Mouse (Mus musculus): Measurements from ENCODE around the gene Cnnm4. TPM values are rescaled to one million over a fixed set of nuclear protein-coding genes. Genes with fewer than 3 reads are reported as not detected.
A peak's percentile ranks its signal among the peaks of the same experiment; 100 is the strongest.

Gene Cnnm4
- polyA plus RNA-seq, 1 experiment from 2014 or later: 2.7 TPM

DNA sequence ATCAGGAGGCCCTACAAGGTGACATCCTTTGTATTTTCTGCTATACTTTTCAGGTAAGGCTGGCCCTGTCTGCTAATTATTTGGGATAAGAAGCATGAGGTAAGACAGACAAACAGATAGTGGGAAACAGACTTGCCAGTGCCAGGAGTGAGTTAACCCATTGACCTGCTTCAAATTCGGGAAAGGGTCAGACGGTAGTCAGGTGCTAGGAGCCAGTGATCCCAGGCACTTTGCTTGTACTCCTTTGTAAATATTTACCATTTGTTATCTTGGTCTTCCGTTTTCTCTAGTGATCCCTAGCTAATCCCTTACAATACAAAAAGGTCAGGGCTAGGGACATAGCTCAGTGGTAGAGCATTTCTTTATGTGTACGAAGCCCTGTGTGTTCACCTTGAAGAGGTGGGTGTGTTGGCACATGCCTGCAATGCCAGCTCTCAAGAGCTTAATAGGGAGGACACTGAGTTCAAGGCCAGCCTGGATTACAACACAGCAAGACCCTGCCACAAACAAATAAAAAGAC, 5.7 kb upstream of the Cnnm4 start:
- H3K4me3 ChIP-seq (ENCODE audit: low read depth, low read length): no peak overlapping the region
- H3K9ac ChIP-seq (ENCODE audit: low read depth, low read length): no peak overlapping the region
- no peak overlapping the region for H3K4me2 ChIP-seq (ENCODE audit: low read depth, low read length)
- H3K9me3 ChIP-seq (replicated peaks; ENCODE audit: control insufficient read depth, low read length): no peaks in the 10 kb centered on the region
- no peaks in the 10 kb centered on the region for H3K27me3 ChIP-seq (ENCODE audit: control insufficient read depth, insufficient read depth, low read depth, low read length)
- H3K36me3 ChIP-seq (ENCODE audit: control insufficient read depth, insufficient read depth): no peaks in the 10 kb centered on the region
- H3K27ac ChIP-seq (ENCODE audit: low read length): no peak overlapping the region
- WGBS (ENCODE audit: insufficient replicate concordance): 48% methylated on average over 4 of the region's 4 CpGs
- no peak for ATAC-seq (ENCODE audit: low read depth)
- peaks cover 8% of the 10 kb centered on the region for H3K4me1 ChIP-seq (ENCODE audit: control insufficient read depth, low read depth, low read length)

DNA sequence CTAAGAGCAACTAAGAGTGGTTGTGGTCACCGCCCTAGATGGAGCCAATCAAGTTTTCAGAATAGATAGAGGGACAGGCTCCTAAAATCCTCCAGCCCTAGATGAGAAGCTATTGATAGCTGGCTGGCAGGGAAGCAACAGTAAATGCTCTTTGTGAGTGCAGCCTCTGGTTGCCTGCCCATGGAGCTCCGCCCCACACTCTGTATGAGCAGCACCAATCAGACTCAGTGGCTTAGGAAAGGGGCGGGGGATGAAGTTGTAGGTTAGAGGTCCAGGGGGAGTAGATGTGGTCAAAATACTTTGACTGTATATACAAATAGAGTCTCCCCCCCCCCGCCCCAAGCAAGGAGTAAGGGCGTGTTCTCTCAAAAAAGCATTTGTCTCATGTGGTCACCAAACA, 4.0 kb upstream of the Cnnm4 start:
- H3K36me3 ChIP-seq (ENCODE audit: control insufficient read depth, insufficient read depth): no peaks in the 10 kb centered on the region
- H3K9me3 ChIP-seq (replicated peaks; ENCODE audit: control insufficient read depth, low read length): no peaks in the 10 kb centered on the region
- peaks cover 7% of the 10 kb centered on the region for H3K27me3 ChIP-seq (ENCODE audit: control insufficient read depth, insufficient read depth, low read depth, low read length)
- H3K9ac ChIP-seq (ENCODE audit: low read depth, low read length): no peak overlapping the region
- no peak for ATAC-seq (ENCODE audit: low read depth)
- peaks cover 19% of the 10 kb centered on the region for H3K4me1 ChIP-seq (ENCODE audit: control insufficient read depth, low read depth, low read length)
- H3K4me2 ChIP-seq (ENCODE audit: low read depth, low read length): no peak overlapping the region
- no peak overlapping the region for H3K4me3 ChIP-seq (ENCODE audit: low read depth, low read length)
- WGBS (ENCODE audit: insufficient replicate concordance): 51% methylated on average over 5 of the region's 5 CpGs
- no peak overlapping the region for H3K27ac ChIP-seq (ENCODE audit: low read length)

DNA sequence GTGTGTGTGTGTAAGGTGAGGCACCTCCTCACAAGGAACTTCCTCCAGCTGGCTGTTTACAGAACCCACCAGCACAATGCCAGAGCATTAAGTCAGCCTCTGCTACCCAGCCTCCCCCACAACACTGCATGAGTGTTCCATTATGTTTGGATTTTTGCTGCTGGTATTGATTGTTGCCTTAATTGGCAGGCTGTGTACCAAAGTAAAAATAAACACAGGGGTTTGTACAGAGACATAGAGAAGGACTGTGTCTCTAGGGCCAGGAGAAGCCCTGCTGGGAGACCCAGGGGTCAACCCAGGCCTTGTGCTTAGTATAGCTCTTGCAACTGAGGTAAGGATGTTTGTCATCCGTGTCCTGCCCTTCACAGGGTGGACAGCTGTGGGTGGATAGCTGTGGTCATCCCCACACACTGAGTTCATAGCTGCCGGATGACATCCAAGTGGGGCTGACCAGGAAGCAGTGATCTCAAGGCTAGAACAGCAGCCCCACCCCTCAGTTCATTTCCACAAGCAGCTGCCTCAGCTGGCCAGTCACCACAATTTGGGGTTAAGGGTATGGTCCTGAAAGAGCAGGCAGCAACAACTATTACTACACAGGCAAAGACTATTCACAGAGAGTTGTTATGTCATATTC, 1.5 kb upstream of the Cnnm4 start:
- WGBS (ENCODE audit: insufficient replicate concordance): 80% methylated on average over 2 of the region's 2 CpGs
- Histone ChIP-seq H3K9me3 (replicated peaks; ENCODE audit: control insufficient read depth, low read length) (no peaks in the 10 kb centered on the region), H3K4me3 (ENCODE audit: low read depth, low read length) (no peak overlapping the region), H3K36me3 (ENCODE audit: control insufficient read depth, insufficient read depth) (no peaks in the 10 kb centered on the region), H3K4me2 (ENCODE audit: low read depth, low read length) (no peak overlapping the region), H3K27ac (ENCODE audit: low read length) (no peak overlapping the region), H3K4me1 (ENCODE audit: control insufficient read depth, low read depth, low read length) (peaks cover 25% of the 10 kb centered on the region), H3K9ac (ENCODE audit: low read depth, low read length) (no peak overlapping the region), H3K27me3 (ENCODE audit: control insufficient read depth, insufficient read depth, low read depth, low read length) (peaks cover 12% of the 10 kb centered on the region)
- ATAC-seq (ENCODE audit: low read depth): no peak

DNA sequence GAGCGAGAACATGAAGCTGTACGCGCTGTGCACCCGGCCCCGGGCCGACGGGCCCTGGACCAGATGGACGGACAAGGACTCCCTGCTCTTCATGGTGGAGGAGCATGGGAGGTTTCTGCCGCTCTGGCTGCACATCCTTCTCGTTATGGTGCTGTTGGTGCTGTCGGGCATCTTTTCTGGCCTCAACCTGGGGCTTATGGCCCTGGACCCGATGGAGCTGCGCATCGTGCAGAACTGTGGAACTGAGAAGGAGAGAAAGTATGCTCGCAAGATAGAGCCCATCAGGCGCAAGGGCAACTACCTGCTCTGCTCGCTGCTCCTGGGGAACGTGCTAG, 653 bp downstream of the Cnnm4 start:
- Histone ChIP-seq H3K27me3 (ENCODE audit: control insufficient read depth, insufficient read depth, low read depth, low read length) (peaks cover 12% of the 10 kb centered on the region), H3K9ac (ENCODE audit: low read depth, low read length) (peak overlapping the region; percentile 71), H3K27ac (ENCODE audit: low read length) (peak overlapping the region; percentile 16; the same call in 1 of the 2 replicates), H3K4me1 (ENCODE audit: control insufficient read depth, low read depth, low read length) (peaks cover 39% of the 10 kb centered on the region), H3K9me3 (replicated peaks; ENCODE audit: control insufficient read depth, low read length) (no peaks in the 10 kb centered on the region), H3K36me3 (ENCODE audit: control insufficient read depth, insufficient read depth) (no peaks in the 10 kb centered on the region), H3K4me3 (ENCODE audit: low read depth, low read length) (peak overlapping the region; percentile 73), H3K4me2 (ENCODE audit: low read depth, low read length) (peak overlapping the region; percentile 95)
- WGBS (ENCODE audit: insufficient replicate concordance): 13% methylated on average over 18 of the region's 18 CpGs
- ATAC-seq (ENCODE audit: low read depth): no peak

DNA sequence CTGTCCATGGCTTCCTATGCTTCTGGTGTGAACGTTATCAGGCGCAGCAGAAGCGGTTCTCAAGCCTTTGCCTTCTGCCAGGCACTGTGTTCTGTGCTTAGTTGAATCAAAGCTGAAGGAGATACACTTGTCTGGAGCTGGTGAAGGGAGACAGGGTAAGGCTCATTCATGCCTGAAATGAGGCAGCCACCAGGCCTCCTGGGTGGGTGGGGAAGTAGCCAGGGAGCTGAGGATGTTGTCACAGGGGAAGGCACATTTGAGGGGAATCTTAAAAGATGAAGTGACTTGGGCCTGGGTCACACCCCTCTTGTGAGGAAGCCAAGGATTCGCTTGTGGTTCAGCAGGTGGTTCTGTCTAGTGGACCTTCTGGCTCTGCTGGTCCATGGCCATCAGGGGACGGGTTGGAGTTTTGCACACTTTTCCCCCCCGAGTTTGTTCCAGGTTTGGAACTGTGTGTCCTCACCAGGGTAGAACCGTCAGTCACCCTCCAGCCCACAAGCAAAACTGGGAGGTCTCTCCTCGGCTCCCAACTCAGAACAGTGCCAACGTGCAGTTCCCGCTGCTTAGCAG, 1.9 kb downstream of the Cnnm4 start:
- no peak for ATAC-seq (ENCODE audit: low read depth)
- no peak overlapping the region for H3K27ac ChIP-seq (ENCODE audit: low read length)
- 38% methylated on average over 10 of the region's 10 CpGs for WGBS (ENCODE audit: insufficient replicate concordance)

DNA sequence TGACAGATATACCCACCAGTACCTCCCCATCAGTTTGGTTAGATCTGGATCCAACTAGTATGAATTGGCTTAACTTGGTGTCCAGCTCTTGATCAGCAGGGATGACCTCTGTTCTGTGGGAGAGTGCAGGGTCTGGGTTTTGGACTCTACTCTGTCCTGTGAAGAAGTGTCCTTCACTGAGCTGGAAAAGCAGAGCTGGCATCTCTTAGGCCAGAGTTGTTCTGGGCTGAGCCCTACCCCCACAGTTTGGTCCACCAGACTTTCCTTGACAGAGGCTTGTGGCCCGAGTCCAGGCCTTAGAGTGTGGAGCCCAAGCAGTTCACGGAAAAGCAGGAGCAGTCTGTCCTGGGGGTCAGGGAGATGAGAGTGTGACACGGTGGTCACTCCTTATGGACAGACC, 3.2 kb downstream of the Cnnm4 start:
- no peaks in the 10 kb centered on the region for H3K9me3 ChIP-seq (replicated peaks; ENCODE audit: control insufficient read depth, low read length)
- WGBS (ENCODE audit: insufficient replicate concordance): 58% methylated on average over 3 of the region's 3 CpGs
- no peak overlapping the region for H3K4me2 ChIP-seq (ENCODE audit: low read depth, low read length)
- H3K27me3 ChIP-seq (ENCODE audit: control insufficient read depth, insufficient read depth, low read depth, low read length): peaks cover 12% of the 10 kb centered on the region
- no peak overlapping the region for H3K4me3 ChIP-seq (ENCODE audit: low read depth, low read length)
- H3K4me1 ChIP-seq (ENCODE audit: control insufficient read depth, low read depth, low read length): peaks cover 39% of the 10 kb centered on the region
- no peak for ATAC-seq (ENCODE audit: low read depth)
- H3K9ac ChIP-seq (ENCODE audit: low read depth, low read length): no peak overlapping the region
- H3K27ac ChIP-seq (ENCODE audit: low read length): no peak overlapping the region
- H3K36me3 ChIP-seq (ENCODE audit: control insufficient read depth, insufficient read depth): no peaks in the 10 kb centered on the region

More for the DNA sequence above, 1.9 kb downstream of the Cnnm4 start:
- no peak overlapping the region for H3K9ac ChIP-seq (ENCODE audit: low read depth, low read length)
- peak overlapping the region; percentile 95 for H3K4me2 ChIP-seq (ENCODE audit: low read depth, low read length)
- H3K4me1 ChIP-seq (ENCODE audit: control insufficient read depth, low read depth, low read length): peaks cover 39% of the 10 kb centered on the region
- H3K27me3 ChIP-seq (ENCODE audit: control insufficient read depth, insufficient read depth, low read depth, low read length): peaks cover 12% of the 10 kb centered on the region
- H3K4me3 ChIP-seq (ENCODE audit: low read depth, low read length): no peak overlapping the region
- no peaks in the 10 kb centered on the region for H3K36me3 ChIP-seq (ENCODE audit: control insufficient read depth, insufficient read depth)
- H3K9me3 ChIP-seq (replicated peaks; ENCODE audit: control insufficient read depth, low read length): no peaks in the 10 kb centered on the region

DNA sequence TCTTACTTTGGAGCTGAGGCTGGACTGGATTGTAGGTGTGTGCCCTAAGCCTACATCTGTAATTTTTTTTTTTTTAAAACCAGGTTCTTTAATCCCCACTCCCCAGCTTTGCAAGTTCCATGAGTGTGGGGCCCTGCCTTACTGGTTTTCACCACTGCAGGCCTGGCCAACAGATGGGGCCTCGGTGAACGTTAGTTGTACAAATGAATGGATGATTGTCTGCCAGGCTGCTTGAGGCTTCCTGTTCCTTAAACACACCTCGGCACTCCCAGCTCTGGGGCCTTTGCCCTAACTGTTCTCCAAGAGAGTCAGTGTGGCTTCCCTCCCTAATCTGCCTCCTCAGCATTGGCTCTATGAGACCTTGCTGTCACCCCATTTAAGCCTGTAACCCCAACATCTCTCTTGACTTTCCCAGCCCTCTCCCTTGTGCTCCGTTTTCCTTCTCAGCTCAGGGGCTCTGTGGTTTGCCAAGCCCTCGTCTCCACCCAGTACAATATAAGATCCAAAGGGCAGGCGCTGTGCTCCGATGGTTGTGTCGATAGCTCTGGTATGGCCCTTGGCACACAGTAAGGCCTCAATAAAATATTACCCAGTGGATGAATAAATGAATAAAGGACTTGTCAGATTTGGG, 4.2 kb downstream of the Cnnm4 start:
- no peak overlapping the region for H3K27ac ChIP-seq (ENCODE audit: low read length)
- no peaks in the 10 kb centered on the region for H3K36me3 ChIP-seq (ENCODE audit: control insufficient read depth, insufficient read depth)
- H3K9me3 ChIP-seq (replicated peaks; ENCODE audit: control insufficient read depth, low read length): no peaks in the 10 kb centered on the region
- peaks cover 12% of the 10 kb centered on the region for H3K27me3 ChIP-seq (ENCODE audit: control insufficient read depth, insufficient read depth, low read depth, low read length)
- ATAC-seq (ENCODE audit: low read depth): no peak
- peaks cover 33% of the 10 kb centered on the region for H3K4me1 ChIP-seq (ENCODE audit: control insufficient read depth, low read depth, low read length)
- H3K4me3 ChIP-seq (ENCODE audit: low read depth, low read length): no peak overlapping the region
- WGBS (ENCODE audit: insufficient replicate concordance): 37% methylated on average over 8 of the region's 8 CpGs
- H3K9ac ChIP-seq (ENCODE audit: low read depth, low read length): no peak overlapping the region
- H3K4me2 ChIP-seq (ENCODE audit: low read depth, low read length): peak overlapping the region; percentile 26; the same call in 1 of the 2 replicates

DNA sequence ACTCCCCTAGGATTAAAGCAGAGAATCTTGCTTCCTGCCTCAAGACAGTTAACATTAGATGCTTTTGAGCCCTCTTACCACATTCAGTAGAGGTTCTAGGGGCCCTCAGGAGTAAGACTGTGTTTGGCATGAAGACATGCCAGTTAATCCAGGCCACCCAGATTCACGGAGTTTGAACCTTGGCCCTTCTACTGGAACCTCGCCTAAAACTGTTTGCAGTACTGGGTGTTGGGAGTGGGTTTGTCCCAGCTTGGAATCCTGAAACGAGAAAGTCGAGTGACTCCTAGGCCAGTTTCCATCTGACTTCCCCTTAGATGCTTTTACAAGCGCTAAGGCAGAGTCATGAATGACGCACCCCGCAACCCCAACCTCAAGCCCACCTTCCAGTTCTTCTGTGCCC, 5.0 kb downstream of the Cnnm4 start:
- 58% methylated on average over 7 of the region's 7 CpGs for WGBS (ENCODE audit: insufficient replicate concordance)
- no peaks in the 10 kb centered on the region for H3K9me3 ChIP-seq (replicated peaks; ENCODE audit: control insufficient read depth, low read length)
- no peak overlapping the region for H3K4me2 ChIP-seq (ENCODE audit: low read depth, low read length)
- H3K9ac ChIP-seq (ENCODE audit: low read depth, low read length): no peak overlapping the region
- no peak overlapping the region for H3K4me3 ChIP-seq (ENCODE audit: low read depth, low read length)
- peaks cover 28% of the 10 kb centered on the region for H3K4me1 ChIP-seq (ENCODE audit: control insufficient read depth, low read depth, low read length)
- H3K36me3 ChIP-seq (ENCODE audit: control insufficient read depth, insufficient read depth): no peaks in the 10 kb centered on the region
- no peak for ATAC-seq (ENCODE audit: low read depth)
- H3K27me3 ChIP-seq (ENCODE audit: control insufficient read depth, insufficient read depth, low read depth, low read length): peaks cover 12% of the 10 kb centered on the region
- H3K27ac ChIP-seq (ENCODE audit: low read length): no peak overlapping the region

DNA sequence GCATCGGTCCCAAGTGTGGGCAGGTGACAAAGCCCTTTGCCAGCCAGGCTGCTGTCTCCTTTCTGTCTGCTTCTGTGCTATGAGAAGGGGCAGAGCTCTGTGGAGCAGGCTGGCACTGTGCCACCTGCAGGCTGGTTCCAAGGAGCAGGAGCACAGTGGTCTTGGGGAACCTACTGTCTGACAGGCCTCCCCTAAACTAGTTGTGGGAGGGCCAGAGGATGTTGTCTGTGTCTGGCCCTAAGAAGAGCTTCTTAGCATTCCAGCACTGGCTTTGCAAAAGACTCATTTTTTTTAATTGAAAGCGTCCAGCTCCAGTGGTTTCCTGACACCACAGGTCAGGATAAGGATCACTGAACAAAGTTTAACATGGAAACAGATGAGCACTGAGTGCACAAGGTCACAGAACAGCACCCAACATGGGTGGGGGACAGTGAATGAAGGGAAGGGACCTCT, 6.9 kb downstream of the Cnnm4 start:
- Histone ChIP-seq H3K36me3 (ENCODE audit: control insufficient read depth, insufficient read depth) (no peaks in the 10 kb centered on the region), H3K4me1 (ENCODE audit: control insufficient read depth, low read depth, low read length) (peaks cover 14% of the 10 kb centered on the region), H3K9ac (ENCODE audit: low read depth, low read length) (no peak overlapping the region), H3K27ac (ENCODE audit: low read length) (no peak overlapping the region), H3K27me3 (ENCODE audit: control insufficient read depth, insufficient read depth, low read depth, low read length) (no peaks in the 10 kb centered on the region), H3K9me3 (replicated peaks; ENCODE audit: control insufficient read depth, low read length) (no peaks in the 10 kb centered on the region), H3K4me3 (ENCODE audit: low read depth, low read length) (no peak overlapping the region), H3K4me2 (ENCODE audit: low read depth, low read length) (no peak overlapping the region)
- WGBS (ENCODE audit: insufficient replicate concordance): 58% methylated on average over 2 of the region's 2 CpGs
- no peak for ATAC-seq (ENCODE audit: low read depth)

All from liver, embryonic 16.5 days (tissue).